Mouse (Mus musculus) urinary bladder, postnatal 10 days (tissue): ENCODE measurements around the gene Sycp2l.

ENCODE experiments used
- DNase-seq: peaks from one replicate; pipeline ENCODE4 v3.0.0; 2022; ENCODE audit warnings: low spot score

The Sycp2l gene

DNA sequence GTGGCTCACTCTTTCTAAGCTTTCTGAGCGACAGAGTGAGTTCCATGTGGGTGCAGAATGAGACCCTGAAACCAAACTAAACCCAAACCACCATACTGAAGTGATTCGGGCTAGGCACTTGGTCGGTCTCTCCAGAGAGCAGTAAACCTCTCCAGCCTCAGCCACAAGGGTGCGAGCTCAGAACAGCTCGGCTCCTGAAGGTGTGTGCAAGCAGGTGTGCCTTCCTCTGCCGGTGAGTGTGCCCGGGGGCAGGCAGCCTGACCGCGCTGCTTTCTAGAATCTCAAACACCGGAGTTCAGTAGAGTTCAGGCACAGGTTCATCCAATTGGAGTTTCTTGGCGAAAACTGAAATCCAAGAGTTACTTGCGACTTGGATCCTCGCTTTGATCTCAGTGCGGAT lies at the start of gene Sycp2l:
Gene Sycp2l, plus strand, starts transcription at position 368 of the 400 bp plus-strand sequence.
- DNase-seq, result no peak

DNA sequence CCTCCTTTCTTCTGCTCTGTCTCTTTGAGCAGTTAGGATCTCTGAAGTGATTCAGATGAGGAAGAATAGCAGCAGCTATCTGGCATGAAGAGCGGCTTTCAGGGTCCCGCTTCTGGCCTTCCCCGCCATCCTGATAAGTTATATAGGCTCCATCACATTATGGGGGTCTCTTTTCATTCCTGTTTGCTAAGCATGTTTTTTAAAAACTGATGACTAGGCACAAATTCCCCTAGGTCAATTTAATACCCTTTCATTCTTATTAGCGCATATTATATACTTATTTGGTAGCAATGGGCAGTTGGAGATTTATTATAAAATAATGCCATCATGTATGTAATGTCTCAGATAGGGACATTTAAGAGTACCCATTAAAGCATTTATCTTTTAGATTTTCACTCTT lies 46.5 kb upstream of the Sycp2l start:
- DNase-seq, result no peak

DNA sequence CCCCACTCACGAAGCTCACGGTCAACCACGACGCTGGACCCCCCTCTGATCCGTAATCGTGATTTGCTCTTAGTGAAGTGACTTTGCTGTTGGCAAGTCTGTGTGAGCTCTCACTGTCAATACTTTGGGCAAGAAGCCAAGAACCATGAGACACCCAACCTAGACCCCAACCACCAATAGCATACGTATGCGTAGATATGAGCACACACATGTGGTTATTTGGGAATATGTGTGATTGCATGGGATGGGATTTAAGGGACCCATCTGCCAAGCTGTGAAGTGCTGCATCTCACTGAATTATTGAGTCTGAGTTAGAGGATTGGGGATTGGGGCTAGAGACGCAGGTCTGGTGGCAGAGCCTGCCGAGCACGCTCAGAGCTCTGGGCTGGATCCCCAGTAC lies 42.5 kb upstream of the Sycp2l start:
- DNase-seq, result no peak

DNA sequence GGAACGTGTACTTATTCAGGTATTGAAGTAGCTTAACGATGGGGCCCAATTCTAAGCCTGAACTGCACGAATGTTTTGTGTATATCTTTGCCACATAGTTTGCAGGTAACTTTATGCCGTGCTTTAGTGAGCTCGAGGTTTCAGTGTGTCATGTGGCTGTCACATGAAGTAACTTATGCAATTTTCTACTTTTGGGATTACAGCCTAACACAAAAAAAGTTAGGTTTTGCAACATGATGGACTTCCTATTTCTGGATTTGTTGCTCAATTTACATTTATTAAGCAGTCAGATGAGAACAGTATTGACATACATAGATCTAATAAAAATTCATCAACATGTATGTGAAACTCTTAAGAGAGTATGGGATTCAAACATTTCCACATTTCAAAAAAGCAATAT lies 40.3 kb upstream of the Sycp2l start:
- DNase-seq, result no peak

DNA sequence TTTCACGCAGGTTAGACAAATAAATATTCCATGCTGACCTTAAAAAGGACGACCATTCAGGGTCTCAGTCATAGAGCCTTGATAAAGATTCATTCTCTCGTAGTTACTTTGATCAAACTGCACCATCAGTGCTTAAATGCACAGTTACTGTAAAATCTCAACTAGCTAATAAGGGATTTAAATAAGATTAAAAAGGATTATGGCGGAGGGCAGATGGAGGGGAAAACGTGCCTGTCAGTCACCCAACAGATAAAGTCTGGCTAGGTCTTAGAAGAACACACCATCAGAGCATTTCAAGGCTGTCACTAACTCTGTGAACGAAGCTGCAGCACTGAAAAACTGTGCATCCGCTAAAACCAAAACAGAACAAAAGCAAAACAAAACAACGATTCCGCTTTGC lies 36.2 kb upstream of the Sycp2l start:
- DNase-seq, result no peak

DNA sequence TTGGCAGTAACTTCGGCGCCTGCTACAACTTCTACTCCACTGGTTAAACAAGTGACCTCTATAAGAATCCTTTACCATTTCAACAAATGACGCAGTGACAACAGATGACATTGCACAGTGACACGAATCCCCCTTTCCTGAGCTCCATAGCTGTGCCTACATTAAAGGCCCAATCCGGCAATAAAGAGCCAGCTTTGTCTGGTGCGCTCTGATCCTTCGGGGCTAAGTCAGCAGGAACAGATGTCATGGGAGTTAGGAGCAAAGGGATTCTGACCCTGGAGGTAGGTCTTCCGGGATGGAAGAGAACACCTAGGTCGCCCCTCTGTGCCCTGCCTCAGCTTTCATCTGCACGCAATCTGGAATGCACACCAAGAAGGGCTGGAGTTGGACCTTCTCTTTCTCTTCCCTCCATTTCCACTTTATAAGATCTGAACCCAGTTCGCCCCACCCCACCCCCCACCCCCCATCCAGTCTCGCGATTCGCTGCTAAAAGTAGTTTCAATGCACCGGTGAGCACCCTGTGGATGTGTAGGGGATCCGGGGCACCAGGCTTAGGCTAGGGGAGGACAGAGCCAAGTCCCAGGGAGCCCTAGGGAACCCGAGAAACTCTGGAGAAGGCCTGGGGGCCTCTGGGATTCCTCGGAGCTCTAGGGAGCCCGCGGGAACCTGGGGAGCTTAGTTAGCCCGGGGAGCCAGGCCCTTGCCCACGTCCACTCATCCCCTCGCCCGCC lies 35.3 kb upstream of the Sycp2l start:
- no peak for DNase-seq

DNA sequence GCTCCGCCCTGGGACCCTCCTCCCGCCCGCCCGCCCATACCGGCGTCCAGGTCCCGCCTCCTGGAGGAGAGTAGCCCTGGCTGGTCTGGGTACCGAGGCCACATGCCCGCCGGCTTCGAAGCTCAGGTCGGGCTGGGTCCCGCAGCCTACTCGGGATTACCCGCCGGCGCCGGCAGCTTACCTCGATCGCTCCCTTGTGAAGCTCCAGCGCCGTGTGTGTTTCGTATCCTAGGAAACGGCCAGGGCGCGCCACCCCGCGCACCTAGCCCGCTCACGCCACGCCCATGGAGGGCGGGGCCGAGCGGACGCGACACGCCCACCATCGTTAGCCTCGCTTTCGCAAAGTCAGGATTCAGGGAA lies 34.7 kb upstream of the Sycp2l start, which contains the start of gene Mak:
Gene Mak, minus strand, starts transcription at position 286 of the 360 bp plus-strand sequence.
- no peak for DNase-seq

DNA sequence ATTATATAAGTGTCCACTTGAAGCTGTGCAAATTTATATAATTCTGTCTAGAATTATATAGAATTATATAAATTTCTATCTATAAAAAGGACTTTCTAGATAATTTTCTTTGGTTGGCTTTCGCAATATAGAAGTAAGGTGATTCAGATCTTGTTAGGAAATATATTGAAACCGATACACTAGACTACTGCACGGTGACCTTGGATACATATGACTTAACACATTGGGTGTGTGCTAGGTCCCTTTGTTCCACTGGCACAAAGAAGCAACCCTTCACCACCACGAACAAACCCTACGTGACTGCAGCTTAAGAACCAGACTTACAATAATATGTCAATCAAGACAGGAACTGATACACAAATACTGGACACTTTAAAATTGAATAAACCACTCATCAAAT lies 34.2 kb upstream of the Sycp2l start:
- DNase-seq, result no peak

DNA sequence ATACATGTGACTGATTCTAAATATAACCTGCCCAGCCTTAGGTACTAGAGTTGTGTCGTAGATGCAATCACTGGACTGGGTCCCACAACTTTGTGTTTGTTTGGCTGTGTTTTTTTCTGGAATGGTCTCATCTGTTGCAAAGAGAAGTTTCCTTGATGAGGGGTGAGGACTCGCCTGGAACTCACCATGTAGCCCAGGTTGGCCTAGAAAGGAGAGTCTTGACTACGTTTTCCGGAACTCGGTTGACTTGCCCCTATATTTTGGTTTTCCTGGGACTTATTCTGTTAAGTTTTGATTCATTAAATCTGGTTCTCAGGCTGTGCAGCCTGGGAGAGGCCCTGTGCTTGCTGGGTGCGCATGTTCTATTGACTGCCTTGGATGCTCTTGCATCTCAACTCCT lies 33.4 kb upstream of the Sycp2l start:
- no peak for DNase-seq

DNA sequence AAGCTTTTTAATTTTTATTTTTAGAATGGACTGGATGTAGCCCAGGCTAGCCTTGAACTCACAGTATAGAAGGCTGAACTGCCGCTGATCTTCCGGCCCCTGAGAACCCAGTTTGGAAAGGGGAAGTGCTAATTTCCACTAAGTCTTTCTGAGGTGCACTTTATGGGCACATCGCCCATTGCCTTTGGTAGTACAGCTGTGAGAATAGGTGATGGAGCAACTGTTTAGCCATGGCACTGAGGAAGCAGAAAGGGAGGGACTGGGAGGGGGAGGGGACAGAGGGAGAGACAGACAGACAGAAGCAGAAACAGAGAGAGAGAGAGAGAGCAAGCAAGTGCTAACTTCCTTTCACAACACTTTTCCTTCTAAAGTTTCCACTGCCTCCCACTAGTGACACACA lies 29.6 kb upstream of the Sycp2l start:
- no peak for DNase-seq

DNA sequence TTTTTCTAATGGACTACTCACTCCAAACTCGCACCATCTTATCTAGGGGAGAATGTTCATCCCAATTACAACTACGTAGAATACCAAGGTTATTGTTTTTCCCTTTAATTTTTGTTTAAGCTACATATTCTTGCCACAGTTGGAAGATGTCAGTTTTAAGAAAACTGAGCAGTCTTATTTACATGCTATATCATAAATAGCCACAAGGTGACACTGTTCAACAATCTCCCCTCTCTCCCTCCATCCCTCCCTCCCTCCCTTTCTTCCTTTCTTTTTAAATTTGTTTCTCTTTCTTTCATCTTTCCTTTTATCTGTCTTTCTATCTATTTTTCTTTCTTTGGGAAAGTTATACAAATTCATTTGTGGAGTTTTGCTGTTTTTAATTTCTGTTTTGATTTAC lies 29.0 kb upstream of the Sycp2l start:
- no peak for DNase-seq

DNA sequence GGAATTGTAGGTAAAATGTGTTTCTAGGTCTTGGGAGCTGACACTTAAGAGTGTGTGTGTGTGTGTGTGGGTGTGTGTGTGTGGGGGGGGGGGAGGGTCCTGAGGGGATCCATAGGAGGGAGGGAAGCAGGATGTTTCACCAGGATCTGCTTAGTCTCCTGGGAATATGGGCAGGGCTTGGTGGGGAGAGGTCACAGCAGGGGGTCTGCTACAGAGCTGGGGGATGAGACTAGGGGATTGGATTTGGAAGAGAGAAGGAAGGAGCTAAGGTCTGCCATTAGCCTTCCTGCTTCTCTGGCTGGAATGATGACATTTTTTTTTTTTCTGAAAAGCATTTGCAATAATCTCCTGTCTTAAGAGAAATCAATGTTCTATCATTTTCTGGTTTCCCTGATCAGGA lies 25.4 kb upstream of the Sycp2l start:
- DNase-seq, result no peak

DNA sequence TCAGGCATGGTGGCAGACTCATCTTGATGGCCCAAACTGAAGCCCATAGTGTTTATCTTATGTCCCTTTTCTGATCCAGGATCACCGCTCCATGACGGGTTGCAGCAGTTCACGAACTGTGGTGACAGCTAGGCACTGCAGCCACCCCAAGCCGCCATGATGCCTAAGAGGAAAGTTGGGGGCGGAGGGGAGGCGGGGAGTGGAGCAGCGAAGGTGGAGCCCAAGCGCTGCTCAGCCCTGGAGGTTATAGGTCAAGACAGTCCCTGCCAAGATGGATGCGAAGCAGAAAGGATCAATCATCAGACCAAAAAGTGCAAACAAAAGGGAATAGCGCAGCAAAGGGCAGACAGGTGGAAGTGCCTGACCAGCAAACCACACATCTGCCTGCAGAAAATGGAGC lies 22.8 kb upstream of the Sycp2l start:
- DNase-seq, result no peak

DNA sequence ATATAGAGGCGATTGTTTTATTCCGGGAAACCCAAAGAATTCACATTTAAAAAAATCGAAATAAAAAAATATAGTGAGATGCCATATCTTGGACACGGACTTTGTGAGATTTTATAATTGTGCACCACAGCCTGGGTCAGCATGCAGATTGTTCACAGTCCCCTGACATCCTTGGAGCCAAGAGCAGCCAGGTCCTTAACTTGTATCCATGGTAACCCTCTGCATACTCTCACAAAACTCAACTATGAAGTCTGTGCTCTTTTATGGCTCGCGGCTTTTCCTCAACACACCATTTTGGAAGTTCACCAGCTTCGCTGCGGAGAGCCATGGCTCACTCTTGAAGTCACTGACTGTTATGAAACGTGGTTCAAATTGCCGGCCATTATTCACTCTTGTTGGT lies 19.9 kb upstream of the Sycp2l start:
- DNase-seq, result no peak

DNA sequence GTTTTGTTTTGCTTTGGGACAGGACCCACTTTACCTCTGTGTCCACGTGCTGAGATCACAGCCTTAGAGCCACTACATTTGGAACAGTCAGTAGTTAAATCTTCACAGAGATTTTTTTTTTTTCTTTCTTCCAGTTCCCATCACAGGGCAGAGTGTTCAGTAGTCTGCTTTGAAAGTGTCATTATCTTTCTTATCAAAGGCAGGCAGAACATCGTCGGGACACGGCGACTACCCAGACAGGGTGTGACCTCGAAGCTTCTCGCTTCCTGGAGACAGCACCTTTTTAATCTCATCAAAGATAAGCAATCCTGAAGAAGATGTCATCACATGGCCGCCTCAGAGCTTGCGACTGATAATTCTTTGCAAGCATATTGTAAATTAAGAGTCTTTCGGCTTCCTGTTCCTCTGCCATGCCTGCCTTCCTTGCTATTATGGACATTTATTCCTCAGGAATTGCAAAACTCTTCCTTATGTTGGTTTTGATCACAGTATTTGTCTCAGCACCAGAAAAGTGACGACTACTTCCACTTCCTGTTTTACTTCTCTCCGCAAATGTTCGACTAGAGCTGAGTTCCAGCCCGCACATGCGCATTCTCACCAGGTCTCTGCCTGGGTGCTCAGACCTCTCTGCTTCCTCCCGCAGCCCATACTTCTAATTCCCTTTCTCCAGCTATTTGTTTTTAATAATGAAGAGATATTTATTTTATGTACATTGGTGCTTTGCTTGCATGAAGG lies 16.6 kb upstream of the Sycp2l start:
- DNase-seq, result no peak

DNA sequence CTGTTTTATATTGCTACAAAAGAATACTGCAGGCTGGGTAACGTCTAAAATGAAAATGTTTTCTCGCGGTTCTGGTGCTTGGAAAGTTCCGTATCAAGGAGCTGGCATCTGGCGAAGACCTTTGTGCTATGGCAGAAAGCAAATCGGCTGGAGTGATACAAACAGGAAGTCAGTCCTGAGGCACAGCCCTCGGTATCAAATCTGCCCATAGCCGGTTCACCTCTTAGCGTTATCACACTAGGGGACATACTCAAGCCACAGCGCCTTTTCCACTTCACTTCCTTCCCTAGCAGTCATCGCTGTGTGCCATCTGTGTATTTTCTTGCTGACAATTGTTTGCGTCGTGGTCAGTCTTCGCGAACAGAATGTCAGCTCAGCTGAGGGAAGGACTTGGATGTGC lies 15.8 kb upstream of the Sycp2l start:
- DNase-seq, result no peak

DNA sequence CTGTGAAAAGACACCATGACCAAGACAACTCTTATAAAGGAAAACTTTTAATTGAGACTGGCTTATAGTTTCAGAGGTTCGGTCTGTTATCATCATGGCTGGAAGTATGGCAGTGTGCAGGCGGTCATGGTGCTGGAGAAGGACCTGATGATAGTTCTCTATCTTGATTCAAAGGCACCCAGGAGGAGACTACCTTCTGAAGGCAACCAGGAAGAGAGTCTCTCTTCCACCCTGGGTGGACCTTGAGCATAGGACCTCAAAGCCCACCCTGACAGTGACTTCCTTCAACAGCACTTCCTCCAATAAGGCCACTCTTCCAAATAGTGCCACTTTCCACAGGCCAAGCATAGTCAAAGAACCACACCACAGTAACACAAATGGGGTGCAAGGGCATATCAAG lies 14.1 kb upstream of the Sycp2l start:
- DNase-seq, result no peak

DNA sequence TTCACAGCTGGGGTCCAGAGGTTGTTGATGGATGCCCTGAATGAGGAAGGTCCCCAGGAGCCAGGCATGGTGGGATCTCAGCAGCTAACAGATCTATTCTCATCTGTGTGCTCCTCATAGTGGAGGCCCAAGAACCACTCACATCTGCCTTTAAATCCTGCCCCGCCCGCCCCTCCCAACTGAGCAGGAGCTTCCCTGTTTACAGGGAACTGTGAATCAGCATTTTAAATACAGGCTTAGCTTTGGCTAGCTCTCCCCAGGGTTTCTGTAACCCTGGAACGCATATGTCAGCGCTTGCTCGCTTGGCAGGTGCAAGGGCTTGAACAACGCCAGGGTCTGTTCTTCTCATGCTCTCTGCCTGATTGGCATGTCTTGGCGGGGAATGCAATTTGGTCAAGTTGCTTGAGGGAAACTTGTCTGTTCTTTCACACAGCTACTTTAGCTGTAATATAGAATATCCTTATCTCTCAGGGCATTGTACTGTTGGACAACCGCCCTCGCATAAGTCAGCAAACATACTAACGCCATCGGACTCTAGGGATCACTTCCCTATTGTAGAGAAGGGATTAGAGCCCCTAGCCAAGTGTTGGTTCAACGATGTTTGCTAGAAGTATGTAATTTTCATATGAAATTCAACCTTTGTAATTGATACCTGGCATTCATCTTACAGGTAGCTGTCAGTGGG lies 10.1 kb upstream of the Sycp2l start:
- no peak for DNase-seq

DNA sequence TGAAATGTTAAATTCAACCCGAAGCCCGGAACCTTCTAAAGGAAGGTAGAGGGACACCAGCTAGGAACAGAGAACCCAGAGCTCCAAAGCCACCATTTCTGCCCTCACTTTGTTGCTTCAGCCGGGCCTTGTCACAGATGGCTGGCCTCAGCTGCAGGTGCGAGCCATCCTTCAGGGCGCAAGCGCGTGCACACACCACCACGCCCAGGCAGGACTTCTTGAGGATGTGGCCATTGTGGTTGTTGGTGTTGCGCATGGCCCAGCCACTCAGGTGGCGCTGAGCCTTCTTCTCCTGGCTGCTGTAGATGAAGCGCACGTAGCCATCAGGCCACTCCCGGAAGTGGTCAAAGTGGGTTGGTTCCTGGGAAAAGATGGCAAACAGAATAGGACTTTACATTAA lies 8.6 kb upstream of the Sycp2l start:
- DNase-seq, result no peak

DNA sequence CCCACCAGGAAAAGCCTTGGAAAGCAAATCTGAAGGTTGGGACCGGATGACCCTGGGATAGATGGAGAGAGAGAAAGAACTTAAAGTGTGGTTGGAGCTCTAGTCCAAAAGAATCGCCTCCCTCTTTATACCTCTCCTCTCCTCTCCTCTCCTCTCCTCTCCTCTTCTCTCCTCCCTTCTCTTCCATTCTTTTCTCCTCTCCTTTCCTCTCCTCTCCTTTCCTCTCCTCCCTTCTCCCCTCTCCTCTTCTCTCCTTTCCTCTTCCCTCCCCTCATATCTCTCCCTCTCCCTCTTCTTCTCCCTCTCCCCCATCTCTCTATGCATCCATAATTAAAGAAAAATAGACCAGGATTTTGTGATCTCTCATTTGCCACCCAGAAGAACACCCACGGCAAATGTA lies 3.2 kb upstream of the Sycp2l start, which contains the start of gene Gcm2:
Gene Gcm2, minus strand, starts transcription at position 101 of the 400 bp plus-strand sequence.
- no peak for DNase-seq

DNA sequence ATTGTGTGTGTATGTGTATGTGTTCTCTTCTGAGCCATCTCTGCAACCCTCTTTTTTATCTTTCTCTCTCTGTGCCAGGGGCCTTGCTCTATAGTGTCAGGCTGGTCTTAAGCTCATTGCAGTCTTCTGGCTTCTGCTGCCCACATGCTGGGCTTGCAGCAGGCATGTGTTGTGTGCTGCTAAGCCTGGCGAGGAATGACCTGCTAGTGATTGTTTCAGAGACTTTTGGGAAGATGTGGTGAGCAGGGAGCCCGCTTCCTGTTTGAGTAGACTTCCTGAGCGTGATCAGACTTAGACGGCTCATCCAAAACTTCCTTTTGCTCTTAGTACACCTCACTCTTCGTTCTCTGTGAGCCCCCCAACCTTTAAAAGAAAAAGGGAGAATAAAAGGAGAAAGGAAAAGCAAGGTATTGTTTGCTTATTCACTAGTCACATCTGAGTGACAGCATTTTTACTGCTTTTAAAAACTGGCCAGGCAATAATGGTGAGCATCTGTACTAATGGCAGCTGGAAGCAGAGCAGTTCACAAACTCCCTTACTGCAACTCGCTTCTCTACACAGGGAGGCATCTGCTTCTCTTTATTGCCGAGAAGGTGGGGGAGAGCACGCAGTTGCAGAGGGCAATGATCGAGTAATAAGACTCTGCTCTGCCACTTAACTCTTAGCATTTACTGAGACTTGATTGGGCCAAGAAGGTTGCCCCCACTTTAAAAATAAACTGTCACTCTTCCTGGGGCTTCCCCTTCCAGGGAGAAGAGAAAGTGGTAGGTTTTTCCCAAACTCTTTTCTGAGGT lies 5.2 kb downstream of the Sycp2l start:
- no peak for DNase-seq

DNA sequence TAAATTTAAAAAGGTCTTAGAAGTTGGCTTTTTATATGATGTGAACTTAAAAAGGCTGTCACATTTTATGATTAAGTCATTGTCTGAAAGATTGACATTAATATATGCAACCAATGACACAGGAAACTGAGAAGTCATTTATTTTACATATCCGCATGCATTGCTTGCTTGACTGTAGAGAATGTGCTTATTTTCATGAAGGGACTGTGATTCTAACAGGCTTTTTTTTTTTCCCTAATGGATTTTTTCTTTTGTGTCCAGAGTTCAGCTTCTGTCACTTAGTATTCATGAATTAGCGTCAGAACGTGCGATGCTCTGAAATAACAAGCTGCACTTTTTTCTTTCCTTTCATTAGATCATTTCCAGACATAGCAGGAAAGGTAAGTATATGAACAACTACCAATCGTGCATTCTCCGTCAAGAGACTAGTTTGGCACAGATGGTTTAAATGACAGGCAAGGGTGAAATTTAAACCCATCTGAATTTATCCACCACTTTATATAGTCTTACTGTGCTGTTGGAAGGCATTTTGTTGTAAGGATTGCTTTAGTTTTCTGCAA lies 9.6 kb downstream of the Sycp2l start:
- DNase-seq, result no peak
